Mouse (Mus musculus): ENCODE measurements around the gene Mnd1. TPM values are rescaled to one million over a fixed set of nuclear protein-coding genes. Genes with fewer than 3 reads are reported as not detected.

Gene Mnd1
- total RNA-seq, 4 experiments from 2014 or later, result 0.77 to 1.9 (median 1.3) TPM

DNA sequence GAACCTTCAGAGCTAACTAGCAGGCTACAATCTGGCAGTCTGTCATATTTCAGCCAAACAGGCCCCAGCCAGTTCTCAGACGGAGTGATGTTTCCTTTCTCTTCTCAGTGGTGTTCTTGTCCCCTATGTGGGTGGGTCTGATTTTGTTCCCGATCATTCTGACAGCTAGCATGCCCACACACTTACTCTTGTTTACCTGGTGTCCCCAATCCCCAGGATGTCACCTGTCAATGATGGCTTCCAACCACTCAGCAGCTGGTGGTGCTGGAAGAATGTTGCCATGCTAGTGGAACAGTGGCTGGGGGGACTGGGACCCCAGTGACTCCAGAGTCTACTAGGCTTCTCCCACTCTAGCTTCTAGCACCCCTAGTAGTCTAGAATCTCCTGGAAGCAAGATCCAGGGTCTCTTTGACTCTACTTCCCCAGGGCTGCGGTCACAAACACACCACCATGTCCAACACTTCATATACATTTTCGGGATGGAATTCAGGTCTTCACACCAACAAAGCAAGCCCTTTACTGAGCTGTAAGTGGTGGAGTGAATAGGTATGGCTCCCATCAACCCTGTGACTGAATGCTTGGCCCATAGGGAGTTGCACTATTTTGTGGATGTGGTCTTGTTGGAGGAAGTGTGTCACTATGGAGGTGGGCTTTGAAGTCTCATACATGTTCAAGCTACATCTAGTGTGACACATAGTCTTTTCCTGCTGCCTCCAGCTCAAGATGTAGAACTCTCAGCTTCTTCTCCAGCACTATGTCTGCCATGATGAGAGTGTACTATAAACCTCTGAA is 2.2 kb upstream of the Mnd1 start:
- DNase-seq (ENCODE audit: low spot score in 2 of 2), result no peak

DNA sequence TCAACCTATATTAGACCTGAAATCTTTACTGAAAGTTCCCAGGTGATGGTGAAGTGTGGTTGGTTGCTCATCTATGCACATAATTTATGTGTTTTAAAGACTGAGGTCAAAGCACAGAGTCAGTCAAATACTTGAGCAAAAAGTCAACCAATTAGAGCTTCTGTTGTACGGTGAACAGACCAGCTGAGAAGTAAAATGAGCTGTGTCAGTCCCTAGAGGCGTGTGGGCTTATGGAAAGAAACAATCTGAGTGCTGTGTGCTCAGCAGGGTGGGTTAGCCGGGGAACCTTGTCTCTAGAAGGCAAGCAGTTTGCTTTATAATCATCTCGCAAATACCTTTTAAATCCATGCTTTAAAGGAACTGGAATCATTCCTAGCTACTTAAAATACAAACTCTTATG is 1.4 kb upstream of the Mnd1 start:
- no peak for DNase-seq (ENCODE audit: low spot score in 2 of 2)

DNA sequence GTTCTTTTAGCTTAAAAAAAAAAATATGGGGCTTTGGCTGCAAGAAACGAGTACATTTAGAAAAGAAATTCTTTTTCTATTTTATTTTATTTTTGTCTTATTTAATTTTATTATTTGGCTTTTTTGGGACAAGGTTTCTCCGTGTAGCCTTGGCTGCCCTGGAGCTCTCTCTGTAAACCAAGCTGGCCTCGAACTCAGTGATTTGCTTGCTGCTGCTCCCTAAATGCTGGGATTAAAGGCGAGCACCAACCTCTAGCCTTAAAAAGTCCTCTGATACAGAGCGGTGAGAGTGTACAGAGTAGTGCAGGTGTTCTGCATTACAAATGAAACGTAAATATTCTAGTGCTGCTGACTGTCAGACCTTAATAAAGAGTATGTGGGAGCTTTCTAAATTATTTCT is 519 bp upstream of the Mnd1 start:
- DNase-seq (ENCODE audit: low spot score in 2 of 2), result no peak

DNA sequence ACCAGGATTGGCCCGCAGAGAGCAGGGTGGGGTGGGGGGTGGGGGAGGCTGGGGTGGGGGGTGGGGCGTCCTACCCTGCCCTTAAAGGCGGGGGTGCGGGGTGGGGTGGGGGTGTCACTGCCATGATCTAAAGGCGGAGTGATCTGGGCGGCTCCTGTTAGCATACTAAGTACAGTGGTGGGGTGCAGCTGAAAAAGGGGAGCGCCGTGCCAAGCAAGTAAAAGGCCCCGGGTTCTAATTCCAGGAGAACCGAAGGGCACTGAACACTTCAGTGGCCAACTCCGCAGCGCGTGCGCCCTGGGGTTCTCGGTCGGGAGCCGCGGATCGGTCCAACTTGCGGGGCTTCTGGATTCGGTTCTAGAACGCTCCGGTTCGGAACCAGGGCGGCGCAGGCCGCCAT is 440 bp downstream of the Mnd1 start:
- DNase-seq (ENCODE audit: low spot score in 2 of 2), result no peak

DNA sequence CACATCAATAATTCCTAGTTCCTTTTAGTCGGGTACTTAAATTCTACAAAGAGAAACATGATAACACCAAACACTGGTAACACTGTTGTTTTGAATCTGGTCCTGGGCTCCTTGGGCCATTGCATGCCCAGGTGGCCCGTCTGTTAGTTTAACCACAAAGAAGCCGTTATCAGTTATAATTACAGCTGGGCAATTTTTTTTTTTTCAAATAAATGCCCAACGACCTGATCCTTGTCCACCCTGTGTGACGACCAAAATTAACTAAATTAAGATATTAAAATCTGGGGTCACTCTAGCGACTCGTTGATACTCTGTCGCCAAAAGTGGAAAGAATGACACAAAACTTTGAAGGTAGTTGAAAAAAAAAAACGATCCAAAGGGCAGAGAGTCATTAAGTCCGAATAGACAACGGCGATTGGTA is 855 bp downstream of the Mnd1 start:
- DNase-seq (ENCODE audit: low spot score in 2 of 2), result no peak

DNA sequence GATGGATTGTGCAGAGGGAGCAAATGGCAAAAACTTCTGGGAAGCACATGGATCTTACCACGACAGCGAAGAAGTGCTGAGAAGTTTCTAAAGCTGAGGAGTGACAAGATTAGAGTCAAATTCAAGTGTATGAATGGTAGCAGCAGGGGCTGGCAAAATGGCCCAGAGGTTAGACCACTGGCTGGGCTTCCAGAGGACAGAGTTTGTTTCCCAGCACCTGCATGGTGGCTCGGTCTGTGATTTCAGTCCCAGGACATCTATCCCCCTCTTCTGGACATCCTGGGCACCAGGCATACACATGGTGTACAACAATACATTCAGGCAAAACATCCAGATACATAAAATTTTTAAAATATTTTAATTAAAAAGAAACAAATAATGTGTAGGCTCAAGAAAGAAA is 5.8 kb downstream of the Mnd1 start:
- DNase-seq (ENCODE audit: low spot score in 2 of 2), result no peak

GRCm38 (mm10) chr3:84140947-84141346 is 14.6 kb downstream of the Mnd1 start:
- no peak for DNase-seq (ENCODE audit: low spot score in 2 of 2)

GRCm38 (mm10) chr3:84136509-84136908 is 19.1 kb downstream of the Mnd1 start:
- no peak for DNase-seq (ENCODE audit: low spot score in 2 of 2)

- DNase-seq (ENCODE audit: low spot score in 2 of 2), result no peak
Measured at GRCm38 (mm10) chr3:84135933-84136332, 19.7 kb downstream of the Mnd1 start.

DNA sequence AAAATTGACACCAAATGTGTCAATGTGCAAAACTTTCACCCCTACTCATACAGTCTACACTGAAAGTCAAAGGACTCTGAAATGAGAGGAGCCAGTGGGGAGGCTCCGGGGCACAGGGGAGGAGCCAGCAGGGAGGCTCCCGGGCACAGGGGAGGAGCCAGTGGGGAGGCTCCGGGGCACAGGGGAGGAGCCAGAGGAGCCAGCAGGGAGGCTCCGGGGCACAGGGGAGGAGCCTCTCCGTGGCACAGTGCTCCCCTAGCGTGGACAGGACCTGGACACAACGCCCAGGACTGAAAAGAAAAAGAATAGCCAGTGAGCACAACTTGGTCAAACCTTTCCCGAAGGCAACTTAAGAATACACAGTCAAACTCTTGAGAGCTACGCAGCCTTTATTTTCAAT is 20.2 kb downstream of the Mnd1 start:
- no peak for DNase-seq (ENCODE audit: low spot score in 2 of 2)

GRCm38 (mm10) chr3:84131369-84131768 is 24.2 kb downstream of the Mnd1 start:
- no peak for DNase-seq (ENCODE audit: low spot score in 2 of 2)

- DNase-seq (ENCODE audit: low spot score in 2 of 2), result no peak
Measured at GRCm38 (mm10) chr3:84130776-84131175, 24.8 kb downstream of the Mnd1 start.

- no peak for DNase-seq (ENCODE audit: low spot score in 2 of 2)
Measured at GRCm38 (mm10) chr3:84128871-84129870, 26.4 kb downstream of the Mnd1 start.

GRCm38 (mm10) chr3:84127431-84127830 is 28.2 kb downstream of the Mnd1 start:
- DNase-seq (ENCODE audit: low spot score in 2 of 2), result no peak

GRCm38 (mm10) chr3:84126721-84127120 is 28.9 kb downstream of the Mnd1 start:
- DNase-seq (ENCODE audit: low spot score in 2 of 2), result no peak

DNA sequence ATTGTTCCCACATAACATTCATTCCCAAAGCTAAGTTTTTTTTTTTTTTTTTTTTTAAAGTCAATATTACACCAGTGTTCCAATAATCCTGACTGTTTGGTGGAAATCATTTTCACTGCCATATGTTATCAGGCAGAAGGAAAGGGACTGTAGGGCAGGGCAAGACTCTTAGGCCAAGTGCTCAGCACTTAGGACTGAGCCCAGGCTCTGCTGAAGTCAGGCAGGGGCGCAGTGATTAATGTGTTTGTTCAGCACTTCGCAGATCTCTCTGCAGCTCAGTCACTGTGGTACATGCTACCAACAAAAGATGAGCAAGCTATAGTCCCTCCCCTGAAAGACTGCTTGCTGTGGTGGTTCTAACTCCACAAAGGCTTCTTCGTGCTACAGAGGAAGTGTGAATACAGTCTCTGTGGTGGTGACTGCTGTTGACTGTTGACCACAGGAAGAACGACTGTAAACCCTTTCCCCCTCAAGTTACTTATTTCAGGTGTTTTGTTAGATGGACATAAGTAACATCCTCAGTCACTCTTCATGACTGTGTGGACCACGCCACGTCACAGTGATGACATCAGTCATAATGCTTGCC is 29.8 kb downstream of the Mnd1 start:
- DNase-seq (ENCODE audit: low spot score in 2 of 2), result no peak

- no peak for DNase-seq (ENCODE audit: low spot score in 2 of 2)
Measured at GRCm38 (mm10) chr3:84123461-84123860, 32.1 kb downstream of the Mnd1 start.

GRCm38 (mm10) chr3:84118718-84119117 is 36.9 kb downstream of the Mnd1 start:
- DNase-seq (ENCODE audit: low spot score in 2 of 2), result no peak

DNA sequence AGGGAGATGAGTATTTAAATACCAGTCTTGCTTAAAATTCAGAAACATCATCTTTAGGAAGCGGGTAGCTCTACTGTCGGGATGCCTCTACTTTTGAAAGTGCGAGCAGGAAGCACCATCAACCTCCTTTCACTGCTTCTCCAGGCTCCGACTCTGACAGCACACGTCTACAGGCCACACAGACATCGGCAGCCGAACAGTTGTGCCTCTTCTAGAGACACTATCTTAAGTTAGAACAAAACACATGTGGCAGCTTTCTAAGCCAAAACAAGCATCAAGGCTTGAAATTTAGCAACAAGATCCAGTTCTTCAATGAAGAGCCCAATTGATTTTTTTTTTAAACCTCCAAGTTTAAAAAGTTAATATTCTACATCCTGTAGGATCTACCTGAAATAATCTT is 37.4 kb downstream of the Mnd1 start:
- no peak for DNase-seq (ENCODE audit: low spot score in 2 of 2)

GRCm38 (mm10) chr3:84108614-84109013 is 47.0 kb downstream of the Mnd1 start:
- DNase-seq (ENCODE audit: low spot score in 2 of 2), result no peak

DNA sequence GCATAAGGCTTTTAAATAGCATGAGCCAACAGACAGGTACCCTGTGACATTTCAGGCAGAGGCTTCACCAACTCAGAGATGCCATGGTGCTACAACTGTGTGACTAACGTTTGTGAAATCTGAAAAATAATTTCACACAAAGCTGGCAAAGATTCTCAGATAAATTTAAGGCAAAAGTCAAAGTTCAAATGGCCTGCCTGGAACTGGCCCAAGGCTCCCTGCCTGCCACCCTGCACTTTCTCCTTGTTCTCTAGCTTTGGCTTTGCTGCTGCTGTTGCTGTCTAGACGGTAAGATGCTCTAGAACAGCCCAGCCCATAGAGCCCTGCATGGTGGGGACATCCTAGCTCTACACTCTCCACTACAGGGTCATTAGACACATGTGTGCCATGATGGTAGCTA is 49.5 kb downstream of the Mnd1 start:
- no peak for DNase-seq (ENCODE audit: low spot score in 2 of 2)

GRCm38 (mm10) chr3:84103536-84103935 is 52.0 kb downstream of the Mnd1 start:
- no peak for DNase-seq (ENCODE audit: low spot score in 2 of 2)

Measured in gastrocnemius, adult 8-10 months (tissue).